Mouse (Mus musculus) heart, postnatal 4 days (tissue): ENCODE results near the gene Alox5ap. TPM values are rescaled to one million over a fixed set of nuclear protein-coding genes. Genes with fewer than 3 reads are reported as not detected.

Source experiments
- DNase-seq: peaks from one replicate; pipeline ENCODE4 v3.0.0; 2021
- total RNA-seq, 2 experiments: library from RNA; stranded (reverse); gene quantifications; 2 replicates each; pipeline ENCODE4 v1.2.3; 2021

Alox5ap gene
- total RNA-seq, result 1 to 10 TPM; 7.6 TPM

- no peak for DNase-seq
These were observed at the start of gene Alox5ap for GRCm38 (mm10) chr5:149264405-149264804. TSS of gene Alox5ap (plus strand) at chr5:149264767.

DNA sequence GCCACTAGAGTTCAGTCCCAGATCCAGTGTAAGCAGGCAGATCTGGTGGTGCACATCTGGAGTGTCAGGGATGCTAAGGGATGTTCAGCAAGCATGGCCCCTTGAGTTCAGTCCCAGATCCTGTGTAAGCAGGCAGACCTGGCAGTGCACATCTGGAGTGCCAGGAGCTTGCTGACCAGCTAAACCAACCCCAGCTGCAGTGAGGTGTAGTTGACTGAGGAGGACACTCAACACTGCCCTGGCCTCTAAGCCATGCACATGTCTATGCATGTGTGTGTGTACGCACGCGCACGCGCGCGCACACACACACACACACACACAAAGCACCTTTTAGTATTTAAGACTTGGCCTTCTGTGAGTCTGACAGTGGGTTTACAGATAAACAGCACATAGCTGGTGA, 49.0 kb upstream of the Alox5ap start:
- DNase-seq, result no peak

DNA sequence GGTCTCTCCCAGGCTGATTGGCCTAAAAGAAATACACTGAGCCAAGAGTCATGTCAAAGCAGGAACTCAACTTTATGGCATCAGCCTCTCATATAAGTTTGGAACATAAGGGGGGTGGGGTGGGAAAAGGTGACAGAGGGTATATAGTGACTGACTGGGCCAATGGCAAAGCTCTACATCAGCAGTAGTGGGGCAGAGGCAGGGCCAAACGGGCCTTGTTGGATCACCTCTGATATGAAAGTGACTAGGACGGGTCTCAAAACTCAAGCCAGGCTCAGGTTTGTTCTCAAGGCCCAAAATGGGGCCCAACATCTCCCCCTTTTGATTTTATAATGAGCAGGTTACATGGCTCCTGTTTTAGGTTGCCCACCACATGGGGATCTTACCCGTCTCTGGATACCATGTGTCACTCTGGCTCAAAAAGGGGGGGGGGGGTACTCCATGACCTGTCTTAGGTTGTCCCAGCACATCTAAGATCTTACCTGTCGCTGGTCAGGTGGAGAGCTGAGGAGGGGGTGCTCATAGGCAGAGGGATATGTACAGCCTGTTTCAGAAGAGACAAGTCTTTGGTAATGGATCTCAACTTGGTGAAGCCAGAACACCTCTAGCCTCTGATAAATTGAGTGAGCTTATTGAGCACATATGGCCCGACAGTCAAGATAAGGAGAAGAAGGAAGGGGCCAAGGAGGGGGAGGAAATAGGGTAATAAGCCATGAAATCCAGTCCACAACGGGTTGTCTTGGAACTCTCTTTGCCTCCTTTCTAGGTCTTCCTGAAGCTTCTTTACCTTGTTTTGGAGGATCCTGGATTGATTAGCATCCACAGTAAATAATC, 46.8 kb upstream of the Alox5ap start:
- no peak for DNase-seq

- DNase-seq, result no peak
These were observed 45.1 kb upstream of the Alox5ap start for GRCm38 (mm10) chr5:149219493-149219892.

- DNase-seq, result no peak
These were observed 43.2 kb upstream of the Alox5ap start for GRCm38 (mm10) chr5:149221355-149221754.

GRCm38 (mm10) chr5:149224666-149225065, 39.9 kb upstream of the Alox5ap start:
- DNase-seq, result no peak

DNA sequence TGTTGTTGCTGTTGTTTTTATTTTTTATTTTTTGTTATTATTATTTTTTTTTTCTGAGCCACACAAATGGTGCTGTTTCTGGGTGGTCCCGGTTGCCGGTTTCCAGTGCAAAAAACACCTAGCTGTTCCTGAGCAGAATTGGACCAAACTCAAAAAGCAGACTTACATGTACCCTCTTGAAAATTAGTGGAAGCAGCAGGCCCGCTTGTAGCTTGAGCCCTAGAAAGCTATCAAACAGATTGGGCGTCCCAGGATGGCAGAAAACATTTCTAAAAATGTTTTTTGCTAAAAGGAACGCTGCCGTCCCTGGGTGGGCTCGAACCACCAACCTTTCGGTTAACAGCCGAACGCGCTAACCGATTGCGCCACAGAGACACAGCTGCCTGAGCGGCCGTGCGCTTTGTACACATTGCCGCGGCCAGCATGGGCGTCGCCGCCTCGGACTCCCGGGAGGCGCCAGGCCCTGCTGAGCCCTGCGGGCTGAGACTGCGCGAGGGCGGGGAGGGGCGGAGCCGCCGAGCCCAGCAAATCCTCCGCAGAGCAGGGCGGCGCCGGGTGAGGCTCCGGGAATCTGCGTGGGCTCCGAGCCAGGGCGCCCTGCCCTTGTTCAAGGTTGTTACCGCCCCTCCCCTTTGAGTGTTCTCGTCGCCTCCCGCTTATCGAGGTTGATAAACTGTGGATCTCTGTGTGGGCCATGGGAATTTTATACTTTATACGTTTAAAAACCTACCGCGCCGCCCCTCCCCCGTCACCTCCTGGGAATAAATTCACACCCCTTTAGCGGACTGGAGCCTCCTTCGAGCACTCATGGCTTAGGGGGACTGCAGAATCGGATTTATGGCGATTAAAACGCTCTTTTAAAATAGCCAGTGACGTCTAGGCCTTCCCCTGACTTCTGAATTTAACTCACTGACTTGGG, 35.6 kb upstream of the Alox5ap start:
- peak; percentile 100 for DNase-seq

DNA sequence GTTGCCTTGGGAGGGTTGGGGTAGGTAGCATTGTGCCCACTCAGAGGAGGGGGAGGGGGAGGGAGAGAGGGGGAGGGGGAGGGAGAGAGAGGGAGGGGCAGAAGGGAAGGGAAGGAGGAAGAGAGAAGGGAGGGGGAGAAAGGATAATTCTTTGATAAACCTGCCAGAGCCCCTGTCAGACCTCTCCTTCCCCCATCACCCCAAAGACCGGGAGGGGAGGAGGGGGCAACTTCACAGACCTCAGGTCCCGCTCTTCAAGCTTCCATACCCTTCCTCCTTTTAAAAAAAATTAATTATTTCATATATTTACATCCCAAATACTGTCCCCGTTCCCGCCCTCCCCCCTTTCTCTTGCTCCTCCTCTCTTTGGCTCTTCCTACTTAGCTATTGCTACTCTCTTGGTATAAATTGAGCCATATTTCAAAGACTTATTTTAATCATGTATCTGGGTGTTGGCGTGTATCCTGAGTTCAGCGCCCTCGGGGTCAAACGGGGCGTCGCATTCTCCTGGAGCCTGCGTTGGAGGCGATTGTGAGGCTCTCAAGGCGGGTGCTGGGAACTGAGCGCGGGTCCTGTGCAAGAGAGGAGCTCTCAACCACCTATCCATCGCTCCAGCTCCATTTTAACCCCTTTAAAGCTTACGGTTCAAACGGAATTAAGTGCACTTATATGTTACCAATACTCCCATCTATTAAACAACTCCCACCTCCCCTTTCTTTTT, 34.8 kb upstream of the Alox5ap start:
- DNase-seq, result peak; percentile 25

DNA sequence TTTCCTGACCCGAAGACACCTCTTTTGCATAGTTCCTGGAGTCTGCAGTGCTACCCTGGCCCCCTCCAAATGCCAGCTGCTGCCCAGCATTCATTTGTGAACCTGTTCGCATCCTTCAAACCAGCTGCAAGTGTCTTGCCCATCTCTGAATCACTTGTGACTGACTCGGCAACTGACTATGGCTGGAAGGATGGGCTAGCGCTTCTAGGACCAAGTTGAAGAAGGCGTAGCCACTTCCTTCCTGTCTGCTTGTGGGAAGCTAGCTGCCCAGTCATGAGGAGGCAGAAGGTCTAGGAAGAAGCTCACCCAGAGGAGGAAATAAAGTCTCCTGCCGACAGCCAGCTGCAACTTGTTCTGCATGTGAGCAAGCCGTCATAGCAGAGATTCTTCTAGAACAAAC, 29.6 kb upstream of the Alox5ap start:
- no peak for DNase-seq

DNA sequence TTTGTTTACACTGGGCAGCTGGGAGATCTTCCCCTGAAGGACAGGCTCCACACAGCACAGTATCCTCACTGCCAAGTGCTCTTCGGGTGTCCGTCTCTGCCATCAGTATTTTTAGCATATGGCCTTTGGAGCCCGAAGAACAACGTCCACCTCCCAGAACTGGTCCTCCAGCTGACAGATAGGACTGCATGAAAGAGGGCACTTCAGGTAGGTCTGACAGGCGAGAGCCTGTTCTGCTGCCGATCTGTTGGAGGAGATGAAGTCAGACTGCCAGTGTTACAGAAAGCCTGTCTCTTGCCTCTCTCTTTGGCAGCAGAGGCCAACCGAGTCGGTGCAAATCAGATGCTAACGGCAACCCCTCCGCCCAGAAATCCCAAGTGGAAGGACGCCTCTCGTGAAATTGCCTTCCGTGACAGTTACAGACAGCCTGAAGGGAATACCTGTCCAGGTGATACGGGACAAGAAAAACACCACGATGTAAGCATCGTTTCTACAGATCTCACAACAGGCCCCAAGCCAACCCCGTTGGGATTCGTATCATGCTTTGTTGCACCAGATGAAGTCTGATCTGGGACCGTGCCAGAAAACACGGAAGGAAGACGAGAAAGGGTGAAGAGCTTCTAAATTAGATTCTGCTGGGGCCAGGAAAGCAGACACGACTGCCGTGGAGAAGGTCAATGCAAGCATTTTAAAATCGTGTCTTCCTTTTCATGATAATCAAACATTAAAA, 27.2 kb upstream of the Alox5ap start:
- DNase-seq, result no peak

GRCm38 (mm10) chr5:149242467-149242866, 22.1 kb upstream of the Alox5ap start:
- no peak for DNase-seq

DNA sequence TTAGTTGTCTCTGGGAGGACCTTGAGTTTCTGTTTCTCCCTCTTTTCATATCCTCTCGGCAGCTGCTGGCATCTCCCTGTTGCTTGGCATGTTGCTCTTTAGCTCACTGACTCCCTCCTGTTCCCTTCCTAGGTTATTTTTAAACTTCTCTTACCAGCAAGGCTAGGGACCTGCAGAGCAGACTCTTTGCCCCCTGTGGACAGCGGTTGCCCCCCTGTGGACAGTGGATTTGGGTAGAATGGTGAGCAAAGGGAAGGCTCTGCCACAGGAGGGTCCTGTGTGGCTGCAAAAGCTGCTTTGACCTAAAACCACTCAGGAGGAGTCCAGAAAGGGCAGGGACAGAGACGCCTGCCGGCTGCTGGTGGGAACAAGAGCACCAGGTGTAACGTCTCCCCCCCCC, 21.5 kb upstream of the Alox5ap start:
- DNase-seq, result peak; percentile 37

DNA sequence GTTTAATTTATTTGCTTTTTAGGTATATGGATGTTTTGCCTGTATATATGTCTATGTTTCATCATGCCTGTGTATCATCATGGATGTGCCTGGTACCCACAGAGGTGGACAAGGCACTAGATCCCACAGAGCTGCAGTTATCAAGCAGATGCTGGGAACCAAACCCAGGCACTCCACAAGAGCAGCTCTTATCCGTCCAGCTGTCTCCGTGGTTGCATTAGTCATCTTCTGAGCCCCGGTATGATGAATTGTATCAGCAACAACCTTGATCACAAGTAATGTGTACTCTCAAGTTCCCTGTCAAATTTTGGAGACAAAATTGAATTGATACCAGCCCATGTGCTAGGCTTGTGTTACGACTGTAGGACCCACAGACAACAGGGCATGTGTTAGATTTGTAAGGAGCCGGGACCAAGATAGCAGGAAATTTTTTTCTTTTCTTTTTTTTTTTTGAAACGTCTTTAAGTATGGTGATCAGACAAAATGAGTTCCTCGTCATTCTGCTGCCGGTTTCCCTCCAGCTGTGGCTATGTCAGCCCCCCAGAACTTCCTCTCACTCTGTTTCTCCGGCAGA, 19.1 kb upstream of the Alox5ap start:
- no peak for DNase-seq

DNA sequence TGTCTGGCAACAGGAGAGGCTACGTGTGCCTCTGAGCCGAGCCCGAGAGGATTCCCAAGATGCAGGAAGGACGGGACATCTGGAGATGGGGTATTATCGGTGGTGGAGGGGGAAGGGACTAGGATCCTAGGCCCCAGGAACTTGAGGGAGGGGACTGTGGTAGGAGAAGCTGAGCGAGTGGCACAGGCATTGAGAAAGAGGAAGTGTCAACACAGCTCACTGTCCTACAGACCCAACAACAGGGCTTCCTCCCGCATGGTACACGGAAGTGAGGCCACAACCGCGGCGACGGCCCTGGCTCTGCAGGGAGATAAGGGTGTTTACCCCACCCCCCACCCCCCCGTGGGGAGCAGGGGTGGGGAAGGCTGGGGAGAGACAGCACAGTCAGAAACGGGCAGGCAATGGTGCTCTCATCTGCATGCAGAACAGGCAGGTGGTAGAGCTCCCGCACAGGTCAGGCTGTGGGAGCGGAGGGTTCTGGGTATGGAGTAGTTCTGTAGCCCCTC, 18.5 kb upstream of the Alox5ap start:
- peak; percentile 39 for DNase-seq

GRCm38 (mm10) chr5:149247047-149247904, 17.3 kb upstream of the Alox5ap start:
- peak; percentile 37 for DNase-seq

- no peak for DNase-seq
These were observed 12.3 kb upstream of the Alox5ap start for GRCm38 (mm10) chr5:149252303-149252702.

- DNase-seq, result no peak
These were observed 11.1 kb upstream of the Alox5ap start for GRCm38 (mm10) chr5:149253491-149253890.

GRCm38 (mm10) chr5:149255522-149255921, 9.0 kb upstream of the Alox5ap start:
- DNase-seq, result no peak

- DNase-seq, result no peak
These were observed 6.9 kb upstream of the Alox5ap start for GRCm38 (mm10) chr5:149257518-149258281.

GRCm38 (mm10) chr5:149259093-149259492, 5.5 kb upstream of the Alox5ap start:
- no peak for DNase-seq
